Mouse (Mus musculus): Measurements from ENCODE around the gene Med13l. TPM values are rescaled to one million over a fixed set of nuclear protein-coding genes. Genes with fewer than 3 reads are reported as not detected.

Med13l gene
- polyA plus RNA-seq, 1 experiment from 2014 or later = 14.9 TPM

- Histone ChIP-seq H3K9me3 (ENCODE audit: control insufficient read depth, low read length) (no peaks in the 10 kb centered on the region), H3K36me3 (ENCODE audit: control insufficient read depth, insufficient read depth, low read length) (no peaks in the 10 kb centered on the region), H3K9ac (ENCODE audit: low read length) (no peak overlapping the region), H3K4me1 (replicated peaks; ENCODE audit: control insufficient read depth, insufficient read depth, low read length) (peaks cover 17% of the 10 kb centered on the region; the same call in 1 of the 2 replicates), H3K27me3 (replicated peaks; ENCODE audit: control insufficient read depth, insufficient read depth, low read length) (no peaks in the 10 kb centered on the region), H3K4me3 (ENCODE audit: low read depth, low read length) (no peak overlapping the region), H3K27ac (ENCODE audit: low read depth) (no peak overlapping the region), H3K4me2 (ENCODE audit: low read length) (no peak overlapping the region)
- 78% methylated on average over 4 of the region's 4 CpGs for WGBS
- DNase-seq (ENCODE audit: low spot score) (no peak), ATAC-seq (replicated peaks; ENCODE audit: low FRiP score, low TSS enrichment, low read depth) (no peak)
Measured at GRCm38 (mm10) chr5:118700978-118701377, 140.5 kb downstream of the Med13l start.

DNA sequence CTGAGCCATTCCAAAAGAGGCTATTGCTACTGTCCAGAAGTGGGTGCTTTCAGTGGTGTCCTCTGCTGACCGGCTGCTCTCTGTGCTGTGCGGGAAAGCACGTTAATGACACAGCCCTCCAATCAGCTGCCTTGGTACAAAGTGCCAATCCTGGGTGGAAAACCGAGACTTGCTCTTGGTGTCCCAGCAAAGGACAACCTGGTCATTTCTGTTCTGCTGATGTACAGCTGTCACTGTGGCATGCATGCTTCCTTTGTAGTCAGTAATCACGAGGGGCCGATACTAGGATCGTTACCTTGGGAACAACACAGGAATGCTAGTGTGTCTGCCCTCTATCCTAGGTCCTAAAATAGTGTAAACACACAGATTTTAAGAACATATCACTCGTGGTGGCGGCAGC is 142.2 kb downstream of the Med13l start:
- no peaks in the 10 kb centered on the region for H3K27me3 ChIP-seq (replicated peaks; ENCODE audit: control insufficient read depth, insufficient read depth, low read length)
- H3K9me3 ChIP-seq (ENCODE audit: control insufficient read depth, low read length) = no peaks in the 10 kb centered on the region
- H3K4me2 ChIP-seq (ENCODE audit: low read length) = no peak overlapping the region
- no peak for ATAC-seq (replicated peaks; ENCODE audit: low FRiP score, low TSS enrichment, low read depth)
- WGBS = 28% methylated on average over 9 of the region's 9 CpGs
- no peak overlapping the region for H3K27ac ChIP-seq (ENCODE audit: low read depth)
- peaks cover 30% of the 10 kb centered on the region for H3K4me1 ChIP-seq (replicated peaks; ENCODE audit: control insufficient read depth, insufficient read depth, low read length)
- no peak for DNase-seq (ENCODE audit: low spot score)
- no peak overlapping the region for H3K9ac ChIP-seq (ENCODE audit: low read length)
- H3K36me3 ChIP-seq (ENCODE audit: control insufficient read depth, insufficient read depth, low read length) = no peaks in the 10 kb centered on the region
- no peak overlapping the region for H3K4me3 ChIP-seq (ENCODE audit: low read depth, low read length)

- 80% methylated on average over 3 of the region's 3 CpGs for WGBS
- no peaks in the 10 kb centered on the region for H3K27me3 ChIP-seq (replicated peaks; ENCODE audit: control insufficient read depth, insufficient read depth, low read length)
- H3K9me3 ChIP-seq (ENCODE audit: control insufficient read depth, low read length) = no peaks in the 10 kb centered on the region
- no peak for DNase-seq (ENCODE audit: low spot score)
- no peak overlapping the region for H3K9ac ChIP-seq (ENCODE audit: low read length)
- H3K27ac ChIP-seq (ENCODE audit: low read depth) = no peak overlapping the region
- H3K4me1 ChIP-seq (replicated peaks; ENCODE audit: control insufficient read depth, insufficient read depth, low read length) = peaks cover 37% of the 10 kb centered on the region
- no peak overlapping the region for H3K4me3 ChIP-seq (ENCODE audit: low read depth, low read length)
- H3K4me2 ChIP-seq (ENCODE audit: low read length) = no peak overlapping the region
- no peak for ATAC-seq (replicated peaks; ENCODE audit: low FRiP score, low TSS enrichment, low read depth)
- H3K36me3 ChIP-seq (ENCODE audit: control insufficient read depth, insufficient read depth, low read length) = no peaks in the 10 kb centered on the region
Measured at GRCm38 (mm10) chr5:118704148-118704547, 143.7 kb downstream of the Med13l start.

DNA sequence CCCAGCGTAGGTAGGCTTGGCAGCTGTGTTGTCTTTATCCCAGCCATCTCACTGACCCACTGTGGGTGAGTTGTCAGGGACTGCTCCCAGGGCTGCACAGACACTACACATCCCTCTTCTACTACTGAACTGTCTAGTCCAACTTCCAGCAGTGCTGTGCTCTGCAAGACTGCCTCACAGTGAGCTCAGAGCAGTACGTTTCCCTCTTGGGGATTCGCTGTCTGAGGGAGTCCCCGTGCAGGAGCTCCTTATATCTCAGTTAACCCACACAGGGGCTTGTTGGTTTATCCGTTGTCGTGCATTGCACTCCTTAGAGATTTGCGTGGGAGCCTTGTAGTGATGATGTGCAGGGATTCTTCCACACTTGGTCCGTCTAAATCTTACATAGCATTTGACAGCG is 144.5 kb downstream of the Med13l start:
- no peak overlapping the region for H3K4me3 ChIP-seq (ENCODE audit: low read depth, low read length)
- no peak overlapping the region for H3K4me2 ChIP-seq (ENCODE audit: low read length)
- ATAC-seq (replicated peaks; ENCODE audit: low FRiP score, low TSS enrichment, low read depth) (no peak), DNase-seq (ENCODE audit: low spot score) (no peak)
- no peaks in the 10 kb centered on the region for H3K36me3 ChIP-seq (ENCODE audit: control insufficient read depth, insufficient read depth, low read length)
- H3K27me3 ChIP-seq (replicated peaks; ENCODE audit: control insufficient read depth, insufficient read depth, low read length) = no peaks in the 10 kb centered on the region
- H3K9me3 ChIP-seq (ENCODE audit: control insufficient read depth, low read length) = no peaks in the 10 kb centered on the region
- peaks cover 45% of the 10 kb centered on the region for H3K4me1 ChIP-seq (replicated peaks; ENCODE audit: control insufficient read depth, insufficient read depth, low read length)
- no peak overlapping the region for H3K27ac ChIP-seq (ENCODE audit: low read depth)
- no peak overlapping the region for H3K9ac ChIP-seq (ENCODE audit: low read length)
- WGBS = 78% methylated on average over 9 of the region's 9 CpGs

GRCm38 (mm10) chr5:118706009-118706408 is 145.5 kb downstream of the Med13l start:
- no peak overlapping the region for H3K27ac ChIP-seq (ENCODE audit: low read depth)
- H3K36me3 ChIP-seq (ENCODE audit: control insufficient read depth, insufficient read depth, low read length) = no peaks in the 10 kb centered on the region
- H3K27me3 ChIP-seq (replicated peaks; ENCODE audit: control insufficient read depth, insufficient read depth, low read length) = no peaks in the 10 kb centered on the region
- H3K9me3 ChIP-seq (ENCODE audit: control insufficient read depth, low read length) = no peaks in the 10 kb centered on the region
- DNase-seq (ENCODE audit: low spot score) (no peak), ATAC-seq (replicated peaks; ENCODE audit: low FRiP score, low TSS enrichment, low read depth) (no peak)
- 64% methylated on average over 6 of the region's 6 CpGs for WGBS
- H3K9ac ChIP-seq (ENCODE audit: low read length) = no peak overlapping the region
- H3K4me1 ChIP-seq (replicated peaks; ENCODE audit: control insufficient read depth, insufficient read depth, low read length) = peaks cover 49% of the 10 kb centered on the region
- H3K4me2 ChIP-seq (ENCODE audit: low read length) = no peak overlapping the region
- no peak overlapping the region for H3K4me3 ChIP-seq (ENCODE audit: low read depth, low read length)

DNA sequence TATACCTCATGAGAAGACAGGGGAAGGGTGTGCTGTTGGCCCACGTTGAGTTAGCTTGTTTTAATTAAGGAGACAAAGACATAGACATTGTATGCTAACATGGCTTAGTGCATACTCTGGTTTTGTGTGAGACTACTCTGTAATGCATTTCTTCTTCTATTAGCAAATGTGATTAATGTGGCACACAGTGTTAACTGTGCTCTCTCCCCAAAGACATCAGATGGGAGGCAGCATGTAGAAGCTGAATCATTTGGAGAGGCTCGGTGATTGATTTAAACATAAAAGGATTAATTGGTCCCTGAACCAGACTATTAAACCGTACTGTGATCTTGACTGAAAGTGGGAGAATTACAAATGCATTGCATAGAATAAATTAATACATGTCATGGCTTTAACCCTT is 145.9 kb downstream of the Med13l start:
- peaks cover 49% of the 10 kb centered on the region for H3K4me1 ChIP-seq (replicated peaks; ENCODE audit: control insufficient read depth, insufficient read depth, low read length)
- H3K9ac ChIP-seq (ENCODE audit: low read length) = no peak overlapping the region
- DNase-seq (ENCODE audit: low spot score) = no peak
- WGBS = 60% methylated on average over 3 of the region's 3 CpGs
- no peaks in the 10 kb centered on the region for H3K9me3 ChIP-seq (ENCODE audit: control insufficient read depth, low read length)
- no peaks in the 10 kb centered on the region for H3K27me3 ChIP-seq (replicated peaks; ENCODE audit: control insufficient read depth, insufficient read depth, low read length)
- H3K27ac ChIP-seq (ENCODE audit: low read depth) = no peak overlapping the region
- no peak overlapping the region for H3K4me3 ChIP-seq (ENCODE audit: low read depth, low read length)
- no peak for ATAC-seq (replicated peaks; ENCODE audit: low FRiP score, low TSS enrichment, low read depth)
- H3K4me2 ChIP-seq (ENCODE audit: low read length) = no peak overlapping the region
- no peaks in the 10 kb centered on the region for H3K36me3 ChIP-seq (ENCODE audit: control insufficient read depth, insufficient read depth, low read length)

DNA sequence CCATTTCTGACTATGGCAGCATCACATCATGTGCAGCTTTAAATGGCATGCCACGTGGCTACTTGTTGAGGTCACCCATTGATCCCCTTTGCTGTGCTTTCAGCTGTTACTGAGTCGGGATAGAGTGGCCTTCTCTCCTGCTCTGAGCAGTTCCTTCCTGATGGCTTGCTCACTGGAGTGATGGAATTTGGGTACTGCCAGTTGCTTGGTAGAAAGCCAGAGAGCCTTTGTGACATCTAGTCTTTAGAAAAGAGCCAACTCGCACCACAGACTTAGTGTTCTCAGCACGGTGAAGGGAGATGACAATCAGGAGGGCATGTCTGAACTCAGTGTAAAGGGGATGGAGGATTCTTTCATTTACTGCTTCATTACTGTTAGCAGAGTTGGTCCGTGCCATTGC is 147.0 kb downstream of the Med13l start:
- ATAC-seq (replicated peaks; ENCODE audit: low FRiP score, low TSS enrichment, low read depth) (no peak), DNase-seq (ENCODE audit: low spot score) (no peak)
- Histone ChIP-seq H3K9me3 (ENCODE audit: control insufficient read depth, low read length) (no peaks in the 10 kb centered on the region), H3K4me2 (ENCODE audit: low read length) (no peak overlapping the region), H3K4me1 (replicated peaks; ENCODE audit: control insufficient read depth, insufficient read depth, low read length) (peaks cover 49% of the 10 kb centered on the region), H3K4me3 (ENCODE audit: low read depth, low read length) (no peak overlapping the region), H3K9ac (ENCODE audit: low read length) (no peak overlapping the region), H3K27me3 (replicated peaks; ENCODE audit: control insufficient read depth, insufficient read depth, low read length) (no peaks in the 10 kb centered on the region), H3K27ac (ENCODE audit: low read depth) (no peak overlapping the region), H3K36me3 (ENCODE audit: control insufficient read depth, insufficient read depth, low read length) (no peaks in the 10 kb centered on the region)
- WGBS = 67% methylated on average over 5 of the region's 5 CpGs

DNA sequence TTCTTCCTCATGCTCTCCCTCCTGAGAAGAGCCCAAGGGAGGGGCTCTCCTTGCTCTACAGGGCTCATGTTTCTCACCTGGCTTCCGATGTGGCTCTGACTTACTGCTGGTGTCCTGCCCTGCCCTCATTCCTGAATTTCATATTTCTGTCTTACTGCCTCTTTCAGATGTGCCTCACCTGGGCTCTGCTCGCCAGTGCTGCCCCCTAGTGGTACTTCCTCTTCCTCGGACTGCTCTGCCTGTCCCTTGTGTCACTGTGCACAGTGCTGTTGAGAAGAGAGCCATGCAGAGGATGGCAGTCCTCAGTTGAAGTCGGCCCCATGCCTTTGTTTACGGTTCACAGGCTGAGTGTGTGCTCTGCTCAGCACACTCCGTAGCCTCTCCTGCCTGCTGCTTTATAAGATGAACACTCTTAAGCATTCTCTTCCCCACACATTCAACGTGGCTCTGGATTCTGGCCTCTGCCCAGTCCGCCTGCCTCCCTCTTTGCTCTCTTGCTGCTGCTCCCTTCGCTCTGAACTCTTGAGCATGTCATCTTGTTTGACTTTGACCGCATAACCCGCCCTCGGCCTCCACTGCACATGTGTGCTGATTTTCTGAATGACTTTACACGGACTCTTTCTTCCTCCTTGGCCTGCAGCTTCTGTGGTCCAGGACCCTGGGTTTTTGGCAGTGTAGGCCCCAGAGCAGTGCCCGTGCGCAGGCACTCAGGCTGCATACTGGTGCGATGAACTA is 147.9 kb downstream of the Med13l start:
- H3K4me2 ChIP-seq (ENCODE audit: low read length) = no peak overlapping the region
- ATAC-seq (replicated peaks; ENCODE audit: low FRiP score, low TSS enrichment, low read depth) (peak; percentile 47; the same call in 1 of the 2 replicates), DNase-seq (ENCODE audit: low spot score) (peak; percentile 89)
- H3K4me3 ChIP-seq (ENCODE audit: low read depth, low read length) = no peak overlapping the region
- no peaks in the 10 kb centered on the region for H3K36me3 ChIP-seq (ENCODE audit: control insufficient read depth, insufficient read depth, low read length)
- H3K27me3 ChIP-seq (replicated peaks; ENCODE audit: control insufficient read depth, insufficient read depth, low read length) = no peaks in the 10 kb centered on the region
- no peak overlapping the region for H3K27ac ChIP-seq (ENCODE audit: low read depth)
- H3K4me1 ChIP-seq (replicated peaks; ENCODE audit: control insufficient read depth, insufficient read depth, low read length) = peaks cover 42% of the 10 kb centered on the region
- WGBS = 52% methylated on average over 16 of the region's 16 CpGs
- H3K9me3 ChIP-seq (ENCODE audit: control insufficient read depth, low read length) = no peaks in the 10 kb centered on the region
- H3K9ac ChIP-seq (ENCODE audit: low read length) = no peak overlapping the region

GRCm38 (mm10) chr5:118709847-118710251 is 149.4 kb downstream of the Med13l start:
- Histone ChIP-seq H3K27me3 (replicated peaks; ENCODE audit: control insufficient read depth, insufficient read depth, low read length) (no peaks in the 10 kb centered on the region), H3K4me1 (replicated peaks; ENCODE audit: control insufficient read depth, insufficient read depth, low read length) (peaks cover 42% of the 10 kb centered on the region), H3K36me3 (ENCODE audit: control insufficient read depth, insufficient read depth, low read length) (no peaks in the 10 kb centered on the region), H3K9ac (ENCODE audit: low read length) (no peak overlapping the region), H3K4me2 (ENCODE audit: low read length) (no peak overlapping the region), H3K9me3 (ENCODE audit: control insufficient read depth, low read length) (no peaks in the 10 kb centered on the region), H3K4me3 (ENCODE audit: low read depth, low read length) (no peak overlapping the region), H3K27ac (ENCODE audit: low read depth) (no peak overlapping the region)
- WGBS = 60% methylated on average over 7 of the region's 7 CpGs
- no peak for DNase-seq (ENCODE audit: low spot score)
- no peak for ATAC-seq (replicated peaks; ENCODE audit: low FRiP score, low TSS enrichment, low read depth)
